Mouse (Mus musculus): ENCODE measurements at regions not wholly inside any gene's neighbourhood (a gene's known extent, or its start where the extent isn't known, plus 50 kb on each side); places are given as distances from the start of the nearest gene placed in this dataset.

DNA sequence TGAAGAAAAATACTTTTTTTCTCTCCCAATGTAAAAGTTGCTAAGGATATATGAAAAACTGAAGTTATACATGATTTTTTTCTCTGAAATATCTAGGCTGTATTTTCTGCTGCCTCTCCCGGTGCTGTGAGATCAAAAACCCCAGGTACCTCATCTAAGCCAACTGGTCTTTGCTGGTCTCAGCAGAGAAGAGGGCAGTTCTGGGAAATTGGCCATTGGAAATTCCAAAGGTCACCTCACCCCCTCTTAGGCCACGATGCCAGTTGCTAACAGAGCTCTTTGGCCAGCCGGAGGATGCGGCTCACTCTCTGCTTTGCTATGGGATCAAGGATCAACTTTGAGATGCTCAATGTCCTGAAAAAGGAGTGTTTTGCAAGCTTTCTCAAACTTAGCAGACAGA is 280.9 kb upstream of the Rora start:
- H3K9me3 ChIP-seq (replicated peaks): no peaks in the 10 kb centered on the region
- ATAC-seq (replicated peaks; ENCODE audit: insufficient number of reproducible peaks, insufficient read depth, low FRiP score, low read depth): no peak
- H3K9ac ChIP-seq: no peak overlapping the region
- no peaks in the 10 kb centered on the region for H3K27me3 ChIP-seq
- no peak overlapping the region for H3K4me3 ChIP-seq
- no peak overlapping the region for H3K4me2 ChIP-seq
- no peaks in the 10 kb centered on the region for H3K4me1 ChIP-seq (replicated peaks)
- no peaks in the 10 kb centered on the region for H3K36me3 ChIP-seq
- no peak overlapping the region for H3K27ac ChIP-seq
- 82% methylated on average over 4 of the region's 4 CpGs for WGBS

DNA sequence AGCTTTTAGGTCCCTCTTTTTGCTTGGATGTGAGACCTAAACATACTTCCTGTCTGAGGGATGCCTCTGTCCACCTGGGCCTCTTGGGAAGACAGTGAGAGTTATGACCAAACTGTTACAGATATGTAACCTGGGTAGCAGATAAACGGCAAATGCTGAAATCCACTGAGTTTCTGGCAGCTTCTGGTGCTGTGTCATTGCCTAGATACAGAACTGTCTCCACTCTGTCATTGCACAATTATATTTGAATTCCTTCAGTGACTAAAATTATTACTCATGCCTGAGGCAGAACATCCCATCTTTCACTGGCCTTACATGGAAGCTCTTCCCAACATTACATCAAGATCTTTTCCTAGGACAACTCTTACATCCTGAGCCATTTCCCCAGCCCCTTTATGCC is 277.4 kb upstream of the Rora start:
- H3K27ac ChIP-seq: no peak overlapping the region
- no peaks in the 10 kb centered on the region for H3K9me3 ChIP-seq (replicated peaks)
- no peak for ATAC-seq (replicated peaks; ENCODE audit: insufficient number of reproducible peaks, insufficient read depth, low FRiP score, low read depth)
- no peaks in the 10 kb centered on the region for H3K4me1 ChIP-seq (replicated peaks)
- no peak overlapping the region for H3K4me2 ChIP-seq
- 69% methylated on average over 1 of the region's 1 CpGs for WGBS
- H3K27me3 ChIP-seq: no peaks in the 10 kb centered on the region
- no peak overlapping the region for H3K4me3 ChIP-seq
- no peak overlapping the region for H3K9ac ChIP-seq
- no peaks in the 10 kb centered on the region for H3K36me3 ChIP-seq

DNA sequence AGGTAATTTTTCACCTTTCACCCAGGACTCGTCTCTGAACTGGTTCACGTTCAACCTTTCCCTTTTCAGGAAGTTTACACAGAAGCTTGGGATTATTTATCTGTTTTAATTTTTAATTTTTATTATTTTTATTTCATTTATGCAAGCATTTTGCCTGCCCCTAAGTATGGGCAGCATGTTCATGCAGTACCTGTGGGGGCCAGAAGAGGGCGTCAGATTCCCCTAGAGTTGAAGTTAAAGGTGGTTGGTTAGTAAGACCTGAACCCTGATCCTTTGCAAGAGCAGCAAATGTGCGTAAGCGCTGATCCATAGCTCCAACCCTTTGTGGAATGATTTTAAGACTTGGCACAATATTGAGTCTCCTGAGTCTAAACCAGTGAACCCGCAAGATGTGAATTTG is 271.7 kb upstream of the Rora start:
- H3K4me1 ChIP-seq (replicated peaks): no peaks in the 10 kb centered on the region
- H3K4me3 ChIP-seq: no peak overlapping the region
- no peaks in the 10 kb centered on the region for H3K36me3 ChIP-seq
- no peak overlapping the region for H3K9ac ChIP-seq
- no peaks in the 10 kb centered on the region for H3K9me3 ChIP-seq (replicated peaks)
- no peak overlapping the region for H3K27ac ChIP-seq
- no peaks in the 10 kb centered on the region for H3K27me3 ChIP-seq
- no peak for ATAC-seq (replicated peaks; ENCODE audit: insufficient number of reproducible peaks, insufficient read depth, low FRiP score, low read depth)
- H3K4me2 ChIP-seq: no peak overlapping the region
- WGBS: 80% methylated on average over 6 of the region's 6 CpGs

DNA sequence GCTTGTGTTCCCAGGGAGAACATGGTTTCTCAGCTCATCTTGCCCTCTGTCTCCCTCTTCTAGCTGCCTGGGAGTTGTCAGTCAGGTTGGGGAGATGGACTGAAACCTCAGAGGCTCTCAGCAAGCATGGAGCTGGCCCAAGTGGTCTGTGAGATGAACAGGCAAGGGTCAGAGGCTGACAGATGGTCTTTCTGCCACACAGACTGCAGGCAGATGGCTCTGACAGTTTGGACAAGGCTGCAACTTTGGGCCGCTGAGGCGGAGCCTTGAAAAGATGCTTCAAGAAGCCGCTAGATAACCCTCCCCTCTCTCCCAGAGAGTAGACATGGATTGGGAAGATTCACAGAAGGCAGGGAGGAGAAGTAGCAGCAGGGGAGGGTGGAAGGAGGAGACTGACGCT is 252.7 kb upstream of the Rora start:
- Histone ChIP-seq H3K4me1 (replicated peaks) (no peaks in the 10 kb centered on the region; the same call in 1 of the 2 replicates), H3K36me3 (no peaks in the 10 kb centered on the region), H3K4me2 (no peak overlapping the region), H3K4me3 (no peak overlapping the region), H3K9me3 (replicated peaks) (no peaks in the 10 kb centered on the region), H3K27ac (no peak overlapping the region), H3K9ac (no peak overlapping the region), H3K27me3 (no peaks in the 10 kb centered on the region)
- 69% methylated on average over 4 of the region's 4 CpGs for WGBS
- ATAC-seq (replicated peaks; ENCODE audit: insufficient number of reproducible peaks, insufficient read depth, low FRiP score, low read depth): no peak

DNA sequence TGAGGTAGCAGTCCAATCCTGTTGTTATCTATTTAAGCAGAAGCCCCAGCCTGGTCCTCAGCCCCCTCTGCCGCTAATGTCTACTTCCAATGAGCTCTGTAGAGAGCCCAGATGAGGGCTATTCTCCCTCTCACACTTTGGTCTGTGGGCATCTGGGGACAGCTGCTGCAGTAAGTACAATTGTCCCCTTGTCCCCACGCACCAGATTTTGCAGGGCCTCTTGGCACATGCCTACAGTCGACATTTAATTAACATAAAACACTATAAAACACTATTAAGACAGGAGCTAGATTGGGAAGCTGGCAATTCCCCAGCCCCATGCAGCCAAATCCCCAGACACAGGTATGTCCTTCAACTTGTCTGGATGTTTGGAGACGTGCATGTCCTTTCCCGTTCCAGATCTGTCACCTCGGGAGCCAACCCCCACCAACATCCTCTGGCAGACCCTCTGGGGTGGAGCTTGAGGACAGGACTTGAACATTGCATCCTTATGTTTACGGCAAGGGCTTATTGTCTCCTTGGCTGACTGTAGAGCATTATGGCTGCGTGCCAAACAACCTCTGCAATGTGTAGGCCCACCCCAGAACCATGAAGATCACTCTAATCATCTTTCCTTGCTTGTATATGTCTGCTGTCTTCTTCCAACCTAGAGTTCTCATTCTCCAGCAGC is 251.3 kb upstream of the Rora start:
- Histone ChIP-seq H3K9me3 (replicated peaks) (no peaks in the 10 kb centered on the region), H3K27me3 (no peaks in the 10 kb centered on the region), H3K27ac (no peak overlapping the region), H3K4me1 (replicated peaks) (no peaks in the 10 kb centered on the region; the same call in 1 of the 2 replicates), H3K9ac (no peak overlapping the region), H3K36me3 (no peaks in the 10 kb centered on the region), H3K4me2 (no peak overlapping the region), H3K4me3 (no peak overlapping the region)
- 58% methylated on average over 8 of the region's 8 CpGs for WGBS
- no peak for ATAC-seq (replicated peaks; ENCODE audit: insufficient number of reproducible peaks, insufficient read depth, low FRiP score, low read depth)

DNA sequence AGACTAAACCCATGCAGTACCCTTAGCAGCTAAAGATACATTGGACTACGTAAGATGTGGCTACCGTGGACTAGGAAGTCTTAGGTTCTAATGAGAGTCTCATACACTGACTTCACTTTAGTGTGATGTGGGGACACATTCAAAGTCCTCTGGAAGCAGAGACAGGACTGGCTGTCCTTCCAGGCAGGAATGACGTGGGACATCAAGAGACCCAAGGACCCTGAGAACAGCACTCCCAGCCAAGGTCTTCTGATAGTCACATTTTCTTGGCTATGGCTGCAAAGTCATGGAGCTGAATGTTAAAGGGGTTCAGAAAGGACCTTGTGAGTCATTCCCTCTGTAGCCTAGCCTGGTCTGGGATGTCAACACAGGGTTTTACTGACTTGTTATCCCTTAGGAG is 250.6 kb upstream of the Rora start:
- no peak overlapping the region for H3K4me2 ChIP-seq
- WGBS: 80% methylated on average over 3 of the region's 3 CpGs
- no peaks in the 10 kb centered on the region for H3K27me3 ChIP-seq
- no peak for ATAC-seq (replicated peaks; ENCODE audit: insufficient number of reproducible peaks, insufficient read depth, low FRiP score, low read depth)
- H3K4me1 ChIP-seq (replicated peaks): no peaks in the 10 kb centered on the region; the same call in 1 of the 2 replicates
- H3K4me3 ChIP-seq: no peak overlapping the region
- H3K27ac ChIP-seq: no peak overlapping the region
- no peak overlapping the region for H3K9ac ChIP-seq
- no peaks in the 10 kb centered on the region for H3K9me3 ChIP-seq (replicated peaks)
- no peaks in the 10 kb centered on the region for H3K36me3 ChIP-seq

DNA sequence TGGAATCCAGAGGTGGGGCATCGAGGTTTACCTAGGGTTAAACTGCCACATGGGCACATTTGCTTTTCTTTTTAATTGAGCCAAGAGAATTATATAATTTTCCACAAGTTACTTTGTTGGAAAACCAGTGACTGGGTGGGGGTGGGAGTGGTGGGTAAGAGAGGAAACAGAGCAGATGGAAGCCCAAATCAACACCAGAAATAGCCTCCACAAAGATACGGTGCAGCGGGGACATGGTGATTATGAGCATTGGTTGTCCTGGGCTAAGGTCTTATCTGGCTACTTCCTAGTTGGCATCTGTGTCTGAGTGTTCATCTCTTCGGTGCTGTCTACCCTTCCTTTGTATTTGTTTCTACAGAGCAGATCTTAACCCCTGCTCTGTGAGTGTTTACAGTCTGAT is 250.1 kb upstream of the Rora start:
- Histone ChIP-seq H3K4me2 (no peak overlapping the region), H3K27me3 (no peaks in the 10 kb centered on the region), H3K4me1 (replicated peaks) (no peaks in the 10 kb centered on the region; the same call in 1 of the 2 replicates), H3K36me3 (no peaks in the 10 kb centered on the region), H3K9me3 (replicated peaks) (no peaks in the 10 kb centered on the region), H3K9ac (no peak overlapping the region), H3K27ac (no peak overlapping the region), H3K4me3 (no peak overlapping the region)
- no peak for ATAC-seq (replicated peaks; ENCODE audit: insufficient number of reproducible peaks, insufficient read depth, low FRiP score, low read depth)
- WGBS: 38% methylated on average over 4 of the region's 4 CpGs

DNA sequence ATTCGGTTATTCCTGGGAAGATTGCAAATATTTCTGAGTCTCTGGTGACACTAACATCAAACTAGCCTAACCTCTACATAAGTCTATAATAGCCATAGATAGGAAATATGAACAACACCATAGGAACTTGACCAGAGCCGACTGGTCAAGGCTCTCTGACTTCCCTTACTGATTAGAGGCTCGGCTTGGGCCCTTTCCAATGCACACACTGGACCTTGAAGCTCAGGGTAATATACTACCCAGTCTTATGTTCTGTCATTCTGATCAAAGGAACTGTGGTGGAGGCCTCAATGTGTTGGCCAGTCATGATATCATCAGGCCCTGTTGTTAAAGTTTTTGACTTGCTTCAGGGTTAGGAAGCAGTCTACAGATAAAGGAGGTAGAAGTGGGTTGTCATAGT is 243.8 kb upstream of the Rora start:
- Histone ChIP-seq H3K36me3 (no peaks in the 10 kb centered on the region), H3K27ac (no peak overlapping the region), H3K4me1 (replicated peaks) (no peaks in the 10 kb centered on the region), H3K4me3 (no peak overlapping the region), H3K4me2 (no peak overlapping the region), H3K9ac (no peak overlapping the region), H3K27me3 (no peaks in the 10 kb centered on the region), H3K9me3 (replicated peaks) (no peaks in the 10 kb centered on the region)
- 73% methylated on average over 3 of the region's 3 CpGs for WGBS
- ATAC-seq (replicated peaks; ENCODE audit: insufficient number of reproducible peaks, insufficient read depth, low FRiP score, low read depth): no peak

DNA sequence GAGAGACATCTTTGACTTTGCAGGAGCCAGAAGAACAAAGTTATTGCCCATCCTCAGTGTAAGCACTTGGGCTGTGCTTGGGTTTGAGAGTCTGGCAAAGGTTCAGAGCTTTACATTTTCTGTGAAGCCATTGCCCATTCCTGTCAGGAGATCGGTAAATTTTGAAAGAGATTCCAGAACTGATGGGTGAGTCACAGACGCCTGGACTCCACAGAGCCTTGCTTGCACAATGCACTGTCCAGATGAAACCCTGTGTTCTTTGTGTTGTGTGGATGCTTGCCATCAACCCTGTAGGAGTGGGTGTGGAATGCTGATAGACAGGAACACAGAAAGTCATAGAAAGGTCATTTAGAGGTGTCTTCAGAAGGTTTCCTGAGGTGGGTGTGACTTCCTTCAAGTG is 227.3 kb upstream of the Rora start:
- Histone ChIP-seq H3K27me3 (no peaks in the 10 kb centered on the region), H3K9me3 (replicated peaks) (no peaks in the 10 kb centered on the region), H3K4me3 (no peak overlapping the region), H3K36me3 (no peaks in the 10 kb centered on the region), H3K4me2 (no peak overlapping the region), H3K27ac (no peak overlapping the region), H3K4me1 (replicated peaks) (no peaks in the 10 kb centered on the region), H3K9ac (no peak overlapping the region)
- ATAC-seq (replicated peaks; ENCODE audit: insufficient number of reproducible peaks, insufficient read depth, low FRiP score, low read depth): no peak
- 74% methylated on average over 2 of the region's 2 CpGs for WGBS

DNA sequence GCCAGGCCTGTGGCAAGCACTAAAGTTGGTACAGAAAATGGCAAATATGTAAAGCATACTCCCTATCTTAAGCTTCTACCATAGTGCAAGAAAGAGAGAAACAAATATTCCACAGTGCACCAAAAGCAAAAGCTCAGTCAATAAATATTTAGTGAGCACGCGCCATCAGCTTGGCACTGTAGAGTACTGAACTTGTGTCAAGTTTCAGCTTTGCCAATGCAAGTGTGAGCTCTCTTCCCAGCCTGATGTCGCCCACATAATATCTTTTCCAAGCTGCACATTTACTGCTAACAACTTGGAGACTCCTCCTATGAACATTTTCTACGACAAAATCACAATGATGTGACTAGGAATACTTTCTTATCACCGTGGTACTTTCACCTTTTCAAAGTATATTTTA is 190.8 kb upstream of the Rora start:
- no peak overlapping the region for H3K27ac ChIP-seq
- H3K4me3 ChIP-seq: no peak overlapping the region
- no peaks in the 10 kb centered on the region for H3K9me3 ChIP-seq (replicated peaks)
- no peak for ATAC-seq (replicated peaks; ENCODE audit: insufficient number of reproducible peaks, insufficient read depth, low FRiP score, low read depth)
- peaks cover 3% of the 10 kb centered on the region; the same call in 1 of the 2 replicates for H3K4me1 ChIP-seq (replicated peaks)
- H3K36me3 ChIP-seq: no peaks in the 10 kb centered on the region
- H3K27me3 ChIP-seq: no peaks in the 10 kb centered on the region
- no peak overlapping the region for H3K9ac ChIP-seq
- H3K4me2 ChIP-seq: no peak overlapping the region
- WGBS: 89% methylated on average over 5 of the region's 5 CpGs

DNA sequence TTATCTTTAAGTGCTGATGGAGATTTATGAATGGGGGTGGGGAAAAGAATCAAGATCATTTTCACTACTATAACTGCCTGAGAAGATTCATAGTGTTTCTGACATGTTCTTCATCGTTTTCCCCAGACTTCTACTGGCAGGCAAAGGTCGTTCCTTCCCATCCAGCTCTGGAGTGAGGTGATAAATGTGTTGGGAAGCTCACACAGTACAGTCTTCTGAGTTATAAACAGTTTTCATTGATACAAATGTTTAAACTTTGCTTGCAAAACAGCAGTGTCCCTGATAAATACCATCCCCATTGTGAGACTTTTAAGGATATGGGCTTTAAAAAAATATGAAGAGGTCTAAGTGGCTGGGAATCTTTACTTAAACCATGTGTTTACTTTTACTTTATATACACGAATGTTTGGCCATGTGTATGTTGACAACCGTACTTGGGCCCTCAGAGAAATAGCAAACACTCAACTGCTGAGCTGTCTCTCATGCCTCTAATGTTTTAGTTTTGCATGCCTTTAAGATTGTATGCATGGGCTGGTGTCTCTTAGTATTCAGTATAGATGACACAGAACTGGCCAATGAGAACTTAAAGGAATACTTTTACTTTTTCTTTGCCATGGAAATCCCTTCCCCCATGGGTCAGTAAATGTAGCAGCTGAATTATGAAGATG is 189.8 kb upstream of the Rora start:
- no peaks in the 10 kb centered on the region for H3K36me3 ChIP-seq
- no peak overlapping the region for H3K9ac ChIP-seq
- WGBS: 59% methylated on average over 4 of the region's 4 CpGs
- H3K4me3 ChIP-seq: no peak overlapping the region
- no peaks in the 10 kb centered on the region for H3K9me3 ChIP-seq (replicated peaks)
- ATAC-seq (replicated peaks; ENCODE audit: insufficient number of reproducible peaks, insufficient read depth, low FRiP score, low read depth): no peak
- H3K4me1 ChIP-seq (replicated peaks): peaks cover 3% of the 10 kb centered on the region; the same call in 1 of the 2 replicates
- no peaks in the 10 kb centered on the region for H3K27me3 ChIP-seq
- H3K4me2 ChIP-seq: no peak overlapping the region
- H3K27ac ChIP-seq: no peak overlapping the region

DNA sequence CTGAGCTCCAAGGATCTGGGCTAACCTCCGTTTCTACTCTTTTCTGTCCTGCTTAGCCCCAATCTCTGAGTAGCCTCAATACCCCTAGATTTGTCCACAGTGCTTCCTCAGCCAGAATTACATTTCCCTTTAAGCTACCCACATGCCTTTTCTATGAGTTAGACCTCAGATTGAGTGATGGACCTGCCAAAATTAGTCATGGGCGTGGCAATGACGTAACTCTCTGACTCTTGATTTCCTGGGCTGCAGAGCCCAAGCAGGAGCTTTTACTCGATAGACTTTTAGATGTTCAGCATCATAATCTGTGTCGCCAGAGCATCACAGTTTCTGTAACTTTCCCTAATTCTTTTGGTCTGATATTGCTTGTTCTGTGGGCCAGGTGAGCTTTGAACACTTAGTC is 186.9 kb upstream of the Rora start:
- Histone ChIP-seq H3K9ac (no peak overlapping the region), H3K9me3 (replicated peaks) (no peaks in the 10 kb centered on the region), H3K4me1 (replicated peaks) (peaks cover 3% of the 10 kb centered on the region; the same call in 1 of the 2 replicates), H3K36me3 (no peaks in the 10 kb centered on the region), H3K27me3 (no peaks in the 10 kb centered on the region), H3K27ac (no peak overlapping the region), H3K4me3 (no peak overlapping the region), H3K4me2 (no peak overlapping the region)
- no peak for ATAC-seq (replicated peaks; ENCODE audit: insufficient number of reproducible peaks, insufficient read depth, low FRiP score, low read depth)
- 57% methylated on average over 5 of the region's 5 CpGs for WGBS

Data from heart, embryonic 15.5 days (tissue).